Mouse (Mus musculus): ENCODE measurements around the gene Zfp704. TPM values are rescaled to one million over a fixed set of nuclear protein-coding genes. Genes with fewer than 3 reads are reported as not detected.
"Not testable (repeated sequence)": the region's sequence is repeated elsewhere in the genome, so short reads cannot be mapped to it uniquely, and the experiment has no call there.

Gene Zfp704
- polyA plus RNA-seq, 1 experiment from 2014 or later = 11.1 TPM

GRCm38 (mm10) chr3:9569706-9570105, 40.2 kb downstream of the Zfp704 start:
- not testable (repeated sequence) for H3K4me3 ChIP-seq; H3K36me3 ChIP-seq; H3K27me3 ChIP-seq; H3K9me3 ChIP-seq; ATAC-seq (ENCODE audit: low FRiP score, low read depth); H3K4me2 ChIP-seq (replicated peaks); H3K27ac ChIP-seq
- 0 out of 2 replicates have a peak overlapping the region, but pooled peaks have one; percentile 3 for H3K9ac ChIP-seq
- 86% methylated on average over 4 of the region's 4 CpGs for WGBS
- peaks cover 59% of the 10 kb centered on the region for H3K4me1 ChIP-seq

DNA sequence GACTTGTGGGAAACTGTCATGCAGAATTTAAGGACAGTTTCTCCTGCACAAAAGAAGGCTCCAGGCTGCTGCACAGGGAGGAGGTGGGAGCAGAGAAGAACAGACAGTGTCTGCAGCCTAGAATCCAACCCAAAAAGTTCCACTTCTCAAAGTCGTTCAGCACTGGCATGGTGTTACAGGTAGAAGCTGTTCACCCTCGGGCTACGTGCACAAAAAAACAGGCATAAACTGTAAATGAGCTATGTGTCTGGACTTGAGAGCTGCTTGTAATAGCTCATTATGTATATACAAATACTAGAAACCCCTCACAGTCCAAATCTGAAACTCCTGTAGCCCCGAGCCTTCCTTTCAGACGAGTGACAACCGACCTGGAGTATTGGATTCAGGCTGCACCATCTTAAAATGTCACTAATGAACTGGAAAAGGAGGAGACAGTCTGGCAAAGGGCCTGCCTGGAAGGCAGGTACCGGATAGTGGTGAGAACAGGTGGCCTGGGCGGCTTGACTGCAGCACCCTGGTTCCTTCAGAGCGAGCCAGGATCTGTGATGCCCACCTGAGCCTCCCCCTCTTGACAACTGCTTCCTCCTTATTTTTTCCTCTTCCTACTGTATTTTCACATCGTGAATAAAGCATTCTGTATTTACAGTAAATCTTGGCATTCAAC, 41.2 kb downstream of the Zfp704 start:
- no peaks in the 10 kb centered on the region for H3K9me3 ChIP-seq

DNA sequence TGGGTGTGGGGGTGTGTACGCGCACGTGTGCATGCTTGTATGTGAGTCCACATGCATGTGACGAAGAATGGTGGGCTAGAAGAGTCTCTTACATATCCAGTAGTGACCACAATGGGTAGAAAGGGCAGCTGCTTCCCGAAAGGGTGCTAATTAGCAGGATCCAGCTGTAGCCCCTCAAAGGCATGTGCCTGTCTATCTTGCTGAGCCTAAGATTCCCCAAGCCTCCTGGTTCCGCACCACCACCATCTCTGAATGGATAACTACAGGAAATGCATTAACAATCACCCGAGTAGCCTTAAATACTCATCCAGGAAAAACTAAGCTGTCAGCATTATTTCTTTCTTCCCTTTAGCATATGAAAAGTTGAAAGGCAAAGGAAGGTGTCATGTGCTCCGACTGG, 41.9 kb downstream of the Zfp704 start:
- Histone ChIP-seq H3K4me2 (replicated peaks) (peak overlapping the region; percentile 9), H3K4me3 (no peak overlapping the region), H3K4me1 (peaks cover 45% of the 10 kb centered on the region), H3K27ac (no peak overlapping the region; the same call in 1 of the 2 replicates), H3K9me3 (no peaks in the 10 kb centered on the region), H3K36me3 (peaks cover 9% of the 10 kb centered on the region), H3K9ac (no peak overlapping the region), H3K27me3 (no peaks in the 10 kb centered on the region)
- ATAC-seq (ENCODE audit: low FRiP score, low read depth) = no peak
- WGBS = 81% methylated on average over 8 of the region's 8 CpGs

More for the DNA sequence above, 41.2 kb downstream of the Zfp704 start:
- Histone ChIP-seq H3K4me1 (peaks cover 49% of the 10 kb centered on the region), H3K36me3 (peaks cover 9% of the 10 kb centered on the region), H3K4me2 (replicated peaks) (peak overlapping the region; percentile 30), H3K27ac (peak overlapping the region; percentile 56; the same call in 1 of the 2 replicates), H3K9ac (no peak overlapping the region), H3K27me3 (no peaks in the 10 kb centered on the region), H3K4me3 (no peak overlapping the region)
- ATAC-seq (ENCODE audit: low FRiP score, low read depth) = no peak
- WGBS = 48% methylated on average over 10 of the region's 10 CpGs

GRCm38 (mm10) chr3:9566831-9567230, 43.1 kb downstream of the Zfp704 start:
- Histone ChIP-seq H3K4me2 (replicated peaks) (no peak overlapping the region), H3K27ac (no peak overlapping the region), H3K4me1 (peaks cover 39% of the 10 kb centered on the region), H3K36me3 (peaks cover 9% of the 10 kb centered on the region), H3K9me3 (no peaks in the 10 kb centered on the region), H3K27me3 (no peaks in the 10 kb centered on the region), H3K9ac (no peak overlapping the region), H3K4me3 (no peak overlapping the region)
- WGBS = 80% methylated on average over 3 of the region's 3 CpGs
- no peak for ATAC-seq (ENCODE audit: low FRiP score, low read depth)

DNA sequence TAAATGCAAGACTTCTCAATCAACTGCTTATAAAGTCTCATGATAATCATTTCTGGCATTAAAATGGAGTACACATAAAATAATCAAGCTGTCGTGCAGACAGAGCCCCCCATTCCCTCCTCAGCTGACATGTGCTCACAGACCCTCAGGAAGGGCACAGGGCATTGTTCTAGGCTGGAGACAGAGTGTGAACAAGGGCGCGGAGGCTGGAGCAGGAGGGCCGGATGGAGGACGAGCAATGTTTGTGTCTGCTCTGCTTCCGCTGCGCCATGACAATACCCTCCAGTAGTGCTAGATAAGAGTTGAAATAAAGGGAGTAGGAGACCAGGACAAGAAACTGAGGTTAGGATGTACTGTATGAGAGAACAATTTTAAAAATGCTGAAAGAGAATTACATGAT, 46.3 kb downstream of the Zfp704 start:
- no peak for ATAC-seq (ENCODE audit: low FRiP score, low read depth)
- H3K4me1 ChIP-seq = peaks cover 27% of the 10 kb centered on the region
- no peaks in the 10 kb centered on the region for H3K27me3 ChIP-seq
- no peak overlapping the region for H3K9ac ChIP-seq
- H3K9me3 ChIP-seq = no peaks in the 10 kb centered on the region
- H3K4me3 ChIP-seq = no peak overlapping the region
- H3K36me3 ChIP-seq = peaks cover 9% of the 10 kb centered on the region
- no peak overlapping the region for H3K27ac ChIP-seq
- 90% methylated on average over 7 of the region's 7 CpGs for WGBS
- H3K4me2 ChIP-seq (replicated peaks) = no peak overlapping the region

DNA sequence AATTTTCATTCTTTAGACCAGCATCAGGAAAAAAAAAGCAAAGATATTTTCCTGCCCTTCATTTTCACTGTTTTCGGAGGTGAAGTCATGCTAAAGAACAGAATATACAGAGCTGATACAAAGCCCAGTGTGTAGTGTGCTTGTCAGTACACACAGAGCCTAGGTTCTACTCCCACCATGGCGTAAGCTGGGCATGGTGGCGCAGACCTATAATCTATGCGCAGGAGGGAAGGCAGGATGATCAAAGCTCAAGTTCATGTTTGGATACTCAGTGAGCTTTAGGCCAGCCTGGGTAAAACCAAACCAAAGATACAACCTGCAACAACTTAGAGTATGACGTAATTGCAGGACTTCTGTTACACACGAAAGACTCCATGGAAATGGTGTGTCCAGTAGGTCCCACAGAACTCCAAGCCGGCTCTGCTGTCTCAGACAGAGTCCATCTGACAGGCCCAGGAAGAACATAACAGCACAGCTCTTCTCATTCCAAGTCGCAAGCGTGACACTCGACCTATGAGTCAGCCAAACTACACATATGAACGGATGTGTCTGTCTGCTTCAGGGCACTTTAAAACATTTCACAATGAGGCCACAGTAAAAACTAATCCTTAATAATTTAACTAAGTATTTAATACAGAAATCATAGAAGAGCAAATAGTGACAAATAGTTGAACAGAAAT, 47.1 kb downstream of the Zfp704 start:
- no peaks in the 10 kb centered on the region for H3K9me3 ChIP-seq
- 84% methylated on average over 11 of the region's 11 CpGs for WGBS
- no peak overlapping the region for H3K27ac ChIP-seq
- H3K4me1 ChIP-seq = peaks cover 24% of the 10 kb centered on the region
- H3K4me3 ChIP-seq = no peak overlapping the region
- no peaks in the 10 kb centered on the region for H3K27me3 ChIP-seq
- no peak overlapping the region for H3K4me2 ChIP-seq (replicated peaks)
- no peak overlapping the region for H3K9ac ChIP-seq
- ATAC-seq (ENCODE audit: low FRiP score, low read depth) = no peak
- H3K36me3 ChIP-seq = peaks cover 9% of the 10 kb centered on the region

DNA sequence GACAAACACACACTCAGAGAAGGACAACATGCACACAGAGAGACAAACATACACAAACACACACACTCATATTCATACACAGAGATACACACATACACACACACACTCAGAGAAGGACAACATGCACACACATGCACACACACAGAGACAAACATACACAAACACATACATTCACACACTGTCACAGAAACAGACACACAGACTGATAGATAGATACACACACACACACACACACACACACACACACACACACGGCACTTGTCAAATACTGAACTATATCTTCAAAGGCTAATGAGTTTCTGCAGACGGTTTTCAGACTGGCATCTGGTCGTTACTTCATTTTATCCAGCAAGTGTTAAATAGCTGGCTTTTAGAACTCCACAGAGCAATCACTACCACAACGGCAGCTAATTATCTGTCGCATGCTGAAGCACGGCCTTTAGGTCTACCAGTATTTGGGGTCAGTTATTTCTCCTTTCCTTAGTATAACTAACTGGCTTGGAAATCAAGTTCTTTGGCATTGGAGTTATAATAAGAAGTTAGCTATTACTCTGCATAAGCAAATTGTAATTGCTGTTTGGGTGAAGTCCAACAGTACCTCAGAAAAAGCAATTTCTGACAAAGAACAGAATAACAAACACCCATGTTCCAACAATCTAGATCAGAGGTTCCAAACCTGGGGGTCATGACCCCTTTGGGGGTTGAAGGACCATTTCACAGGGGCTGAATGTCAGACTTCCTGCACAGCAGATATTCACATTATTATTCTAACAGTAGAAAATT, 51.9 kb downstream of the Zfp704 start:
- 0 out of 2 replicates have a peak, but pooled peaks cover 18% of the 10 kb centered on the region for H3K4me1 ChIP-seq
- no peak overlapping the region for H3K27ac ChIP-seq
- H3K9me3 ChIP-seq = no peaks in the 10 kb centered on the region
- H3K27me3 ChIP-seq = no peaks in the 10 kb centered on the region
- no peak overlapping the region for H3K9ac ChIP-seq
- no peak overlapping the region for H3K4me3 ChIP-seq
- no peak overlapping the region for H3K4me2 ChIP-seq (replicated peaks)
- no peaks in the 10 kb centered on the region for H3K36me3 ChIP-seq
- ATAC-seq (ENCODE audit: low FRiP score, low read depth) = no peak
- WGBS = 27% methylated on average over 6 of the region's 6 CpGs

DNA sequence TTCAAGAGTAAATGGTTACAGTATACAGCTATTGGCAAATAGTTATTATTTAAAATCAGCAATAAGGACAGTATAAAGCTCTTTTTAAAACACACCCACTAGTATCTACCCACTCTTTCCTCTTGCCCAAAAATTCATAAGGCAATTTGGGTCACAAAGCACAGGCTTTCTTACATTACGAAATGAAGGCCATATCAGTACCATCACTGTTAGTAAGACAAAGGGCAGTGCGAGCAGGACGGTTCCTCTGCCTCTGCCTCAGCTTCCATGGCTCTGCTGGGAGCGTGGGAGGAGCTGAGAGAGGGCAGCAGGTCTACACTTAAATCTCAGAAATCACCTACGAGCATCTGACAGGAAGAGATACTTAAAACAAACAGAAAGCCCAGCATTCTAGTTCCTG, 53.7 kb downstream of the Zfp704 start:
- 63% methylated on average over 5 of the region's 5 CpGs for WGBS
- no peaks in the 10 kb centered on the region for H3K27me3 ChIP-seq
- 0 out of 2 replicates have a peak, but pooled peaks cover 18% of the 10 kb centered on the region for H3K4me1 ChIP-seq
- H3K4me3 ChIP-seq = no peak overlapping the region
- ATAC-seq (ENCODE audit: low FRiP score, low read depth) = no peak
- H3K36me3 ChIP-seq = no peaks in the 10 kb centered on the region
- no peak overlapping the region for H3K4me2 ChIP-seq (replicated peaks)
- H3K9ac ChIP-seq = no peak overlapping the region
- H3K9me3 ChIP-seq = no peaks in the 10 kb centered on the region
- no peak overlapping the region for H3K27ac ChIP-seq

DNA sequence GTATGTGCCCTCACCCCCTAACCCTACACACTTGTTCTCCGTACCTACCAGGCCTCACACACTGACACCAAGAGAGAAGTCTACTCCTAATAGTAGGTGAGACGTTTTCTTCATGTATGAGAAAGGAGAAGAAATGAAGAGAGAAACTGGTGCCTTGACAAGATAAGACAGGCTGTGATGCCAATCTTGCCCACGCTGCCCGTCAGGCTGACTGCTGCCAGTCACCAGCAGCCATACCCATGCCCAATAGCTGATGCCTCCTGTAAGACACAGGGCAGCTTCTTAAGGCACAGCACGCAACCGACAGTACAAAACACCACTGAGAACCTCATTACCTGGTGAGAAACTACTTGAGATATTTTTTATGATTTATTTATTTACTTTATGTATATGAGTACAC, 55.0 kb downstream of the Zfp704 start:
- H3K4me2 ChIP-seq (replicated peaks) = no peak overlapping the region
- H3K4me3 ChIP-seq = no peak overlapping the region
- H3K27ac ChIP-seq = no peak overlapping the region
- H3K9ac ChIP-seq = no peak overlapping the region
- H3K4me1 ChIP-seq = 0 out of 2 replicates have a peak, but pooled peaks cover 25% of the 10 kb centered on the region
- H3K36me3 ChIP-seq = no peaks in the 10 kb centered on the region
- no peak for ATAC-seq (ENCODE audit: low FRiP score, low read depth)
- WGBS = 91% methylated on average over 6 of the region's 6 CpGs
- H3K27me3 ChIP-seq = no peaks in the 10 kb centered on the region
- no peaks in the 10 kb centered on the region for H3K9me3 ChIP-seq

DNA sequence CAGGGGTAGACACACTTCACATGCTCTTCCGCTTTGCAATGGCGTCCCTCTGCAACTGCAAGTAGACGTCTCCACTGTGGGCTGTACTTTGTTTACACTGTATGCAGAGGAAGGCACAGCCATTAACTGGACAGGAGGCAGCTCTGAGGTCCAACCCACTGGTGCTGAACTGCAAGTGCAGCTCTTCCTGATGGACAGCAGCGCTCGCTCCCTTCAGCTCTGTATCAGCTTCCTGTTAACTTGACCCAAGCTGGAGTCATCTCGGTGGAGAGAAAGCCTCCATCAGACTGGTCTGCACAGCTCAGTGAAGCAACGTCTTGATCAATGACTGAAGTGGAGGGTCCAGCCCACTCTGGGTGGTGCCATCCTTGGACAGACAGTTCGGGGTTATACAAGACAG, 57.6 kb downstream of the Zfp704 start:
- peaks cover 30% of the 10 kb centered on the region for H3K4me1 ChIP-seq
- H3K9ac ChIP-seq = no peak overlapping the region
- no peak overlapping the region for H3K4me2 ChIP-seq (replicated peaks)
- no peak overlapping the region for H3K4me3 ChIP-seq
- no peak overlapping the region for H3K27ac ChIP-seq
- H3K27me3 ChIP-seq = no peaks in the 10 kb centered on the region
- ATAC-seq (ENCODE audit: low FRiP score, low read depth) = no peak
- H3K36me3 ChIP-seq = no peaks in the 10 kb centered on the region
- no peaks in the 10 kb centered on the region for H3K9me3 ChIP-seq
- 74% methylated on average over 8 of the region's 8 CpGs for WGBS

GRCm38 (mm10) chr3:9550930-9551329, 59.0 kb downstream of the Zfp704 start:
- no peak overlapping the region for H3K9ac ChIP-seq
- no peak for ATAC-seq (ENCODE audit: low FRiP score, low read depth)
- H3K9me3 ChIP-seq = no peaks in the 10 kb centered on the region
- peaks cover 39% of the 10 kb centered on the region for H3K4me1 ChIP-seq
- H3K27me3 ChIP-seq = no peaks in the 10 kb centered on the region
- H3K4me2 ChIP-seq (replicated peaks) = no peak overlapping the region
- H3K36me3 ChIP-seq = no peaks in the 10 kb centered on the region
- H3K4me3 ChIP-seq = no peak overlapping the region
- H3K27ac ChIP-seq = no peak overlapping the region
- 84% methylated on average over 1 of the region's 1 CpGs for WGBS

GRCm38 (mm10) chr3:9549815-9550214, 60.1 kb downstream of the Zfp704 start:
- no peak overlapping the region for H3K9ac ChIP-seq
- peaks cover 37% of the 10 kb centered on the region for H3K4me1 ChIP-seq
- H3K27ac ChIP-seq = no peak overlapping the region
- H3K36me3 ChIP-seq = no peaks in the 10 kb centered on the region
- ATAC-seq (ENCODE audit: low FRiP score, low read depth) = no peak
- no peaks in the 10 kb centered on the region for H3K9me3 ChIP-seq
- no peaks in the 10 kb centered on the region for H3K27me3 ChIP-seq
- H3K4me3 ChIP-seq = no peak overlapping the region
- 82% methylated on average over 5 of the region's 5 CpGs for WGBS
- H3K4me2 ChIP-seq (replicated peaks) = no peak overlapping the region
